Mouse (Mus musculus) midbrain, embryonic 10.5 days (tissue): Measurements from ENCODE around the gene Noc2l. TPM values are rescaled to one million over a fixed set of nuclear protein-coding genes. Genes with fewer than 3 reads are reported as not detected.

Experiments
- DNase-seq: peaks from one replicate; pipeline ENCODE4 v3.0.0-alpha.2; 2017; ENCODE audit warnings: low spot score
- H3K27ac ChIP-seq: fragments of 300-500 bp; sonication (generic); replicated peaks from 2 replicates; pipeline ENCODE4 v1.5.1; 2016; ENCODE audit warnings: mild to moderate bottlenecking
- H3K27me3 ChIP-seq: fragments of 300-500 bp; sonication (generic); 2 replicates; pipeline ENCODE4 v1.6.1; 2016; ENCODE audit warnings: low read depth, mild to moderate bottlenecking; ENCODE audit not compliant: poor library complexity, severe bottlenecking
- H3K36me3 ChIP-seq: fragments of 300-500 bp; sonication (generic); 2 replicates; pipeline ENCODE4 v1.6.1; 2016; ENCODE audit warnings: mild to moderate bottlenecking, moderate library complexity
- H3K4me1 ChIP-seq: fragments of 300-500 bp; sonication (generic); 2 replicates; pipeline ENCODE4 v1.6.1; 2016
- H3K4me3 ChIP-seq: fragments of 300-500 bp; sonication (generic); 2 replicates; pipeline ENCODE4 v1.5.1; 2016; ENCODE audit warnings: mild to moderate bottlenecking, moderate library complexity
- H3K9me3 ChIP-seq: fragments of 300-500 bp; sonication (generic); replicated peaks from 2 replicates; pipeline ENCODE4 v1.6.1; 2016; ENCODE audit warnings: mild to moderate bottlenecking
- WGBS: fragments of 180-500 bp; shearing (Covaris S2); methylation state at CpG from one replicate; pipeline ENCODE4 v1.1.7; 2016; 5-methylcytosine and 5-hydroxymethylcytosine counted together
- polyA plus RNA-seq: library from polyadenylated mRNA; unstranded; fragments of >200 nt; fragmentation: Nextera tagmentation; extraction: Ambion mirVana; gene quantifications from 2 replicates; pipeline ENCODE4 v1.2.1, GENCODE M21; 2016

Gene Noc2l
- polyA plus RNA-seq, 1 experiment from 2014 or later = 109 TPM

DNA sequence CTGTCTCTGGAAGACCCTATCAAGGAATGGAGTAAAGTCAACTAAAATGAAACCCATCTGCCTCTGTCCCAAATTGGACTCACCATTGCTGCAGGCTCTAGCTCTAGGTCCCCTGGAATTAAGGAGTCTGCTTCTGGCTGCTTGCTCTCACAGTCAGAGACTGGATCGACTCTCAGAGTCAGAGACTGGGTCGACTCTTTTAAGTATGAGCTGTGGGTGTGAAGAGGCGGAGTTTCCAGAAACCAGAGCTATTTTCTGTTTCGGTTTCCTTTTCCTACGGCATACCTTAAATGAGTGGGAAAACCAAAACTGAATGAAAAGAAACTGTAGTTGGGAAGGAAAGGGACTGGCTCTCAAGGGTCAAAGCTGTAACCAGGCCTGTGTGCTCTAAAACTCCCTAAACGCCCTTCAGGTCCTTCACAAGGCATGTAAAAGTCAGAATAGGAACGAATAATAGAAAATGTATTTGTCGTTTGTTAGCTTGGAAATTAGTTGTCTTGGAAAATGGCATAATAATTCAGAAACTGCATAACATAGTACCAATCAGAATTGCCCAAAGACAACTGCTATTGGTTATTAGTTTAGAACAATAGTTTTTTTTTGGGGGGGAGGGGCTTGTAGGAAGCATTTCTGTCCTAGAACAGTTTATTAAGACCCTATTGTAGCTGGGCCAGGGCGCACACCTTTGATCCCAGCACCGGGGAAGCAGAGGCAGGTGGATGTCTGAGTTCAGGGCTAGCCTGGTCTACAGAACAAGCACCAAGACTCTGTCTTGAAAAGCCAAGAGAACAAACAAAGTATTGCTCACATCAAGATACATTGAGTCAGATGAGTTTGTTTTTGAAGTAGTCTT is 35.0 kb upstream of the Noc2l start, which contains the start of gene Isg15:
Gene Isg15, minus strand, starts transcription at position 196 of the 853 bp plus-strand sequence.
- no peak within 1 kb of the TSS for H3K4me3 ChIP-seq
- no peak for DNase-seq
- peaks cover 41% of the 10 kb centered on the region for H3K27me3 ChIP-seq
- peaks cover 63% of the 10 kb centered on the region for H3K4me1 ChIP-seq
- no peaks in the 10 kb centered on the region for H3K9me3 ChIP-seq
- 66% methylated on average over 10 of the region's 10 CpGs for WGBS
- H3K36me3 ChIP-seq = peaks cover 2% of the 10 kb centered on the region; the same call in 1 of the 2 replicates
- no peak within 1 kb of the TSS for H3K27ac ChIP-seq

DNA sequence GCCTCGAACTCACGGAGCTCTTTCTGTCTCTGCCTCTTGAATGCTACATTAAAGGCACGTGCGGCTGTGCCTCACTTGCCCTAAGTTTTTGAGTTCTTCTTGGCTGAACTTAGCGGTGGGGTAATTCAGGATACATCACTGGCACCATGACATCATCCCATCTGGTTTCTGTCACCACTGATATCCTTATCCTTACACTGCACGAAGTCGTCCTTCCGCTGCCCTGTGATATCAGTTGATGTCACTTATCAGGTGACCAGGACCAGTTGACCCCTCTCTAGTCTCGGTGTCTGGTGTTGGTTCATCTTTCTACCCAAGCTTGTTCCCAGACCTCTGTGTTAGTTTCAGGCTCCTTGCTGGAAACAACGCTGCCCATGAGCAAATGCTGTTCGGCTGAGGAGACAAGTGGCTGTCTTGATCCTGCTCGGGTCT is 33.3 kb upstream of the Noc2l start:
- Histone ChIP-seq H3K4me3 (peak overlapping the region; percentile 67), H3K9me3 (no peaks in the 10 kb centered on the region), H3K4me1 (peaks cover 49% of the 10 kb centered on the region), H3K27me3 (peaks cover 40% of the 10 kb centered on the region), H3K36me3 (peaks cover 16% of the 10 kb centered on the region), H3K27ac (peak overlapping the region; percentile 89)
- 54% methylated on average over 12 of the region's 12 CpGs for WGBS
- DNase-seq = no peak

DNA sequence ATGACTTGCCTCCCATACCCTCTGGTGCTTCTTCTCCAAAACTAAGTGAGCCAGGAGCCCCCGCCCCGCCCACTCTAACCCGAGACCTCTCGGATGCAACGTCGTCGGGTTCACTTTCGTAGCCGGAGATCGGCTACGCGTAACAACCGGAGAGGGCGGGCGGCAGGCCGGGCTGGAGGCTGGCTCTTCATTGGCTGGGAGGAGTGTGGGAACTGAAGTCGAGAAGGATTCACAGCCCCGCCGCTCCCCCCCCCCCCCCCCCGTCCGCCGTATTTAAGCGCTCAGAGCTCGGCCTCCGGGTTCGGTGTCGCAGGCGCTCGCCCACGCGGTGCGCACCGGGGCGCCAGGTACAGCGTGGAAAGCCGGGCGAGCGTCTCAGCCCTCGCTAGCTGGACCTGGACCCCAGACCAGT is 32.8 kb upstream of the Noc2l start, which contains the start of gene AW011738:
Gene AW011738, plus strand, starts transcription at position 304 of the 412 bp plus-strand sequence.
- Histone ChIP-seq H3K4me3 (peak within 1 kb of the TSS; percentile 67), H3K36me3 (peaks cover 20% of the 10 kb centered on the region), H3K9me3 (no peaks in the 10 kb centered on the region), H3K4me1 (peaks cover 46% of the 10 kb centered on the region), H3K27me3 (peaks cover 40% of the 10 kb centered on the region), H3K27ac (peak within 1 kb of the TSS; percentile 89)
- DNase-seq = peak; percentile 87
- under 1% methylated on average over 36 of the region's 39 CpGs for WGBS

DNA sequence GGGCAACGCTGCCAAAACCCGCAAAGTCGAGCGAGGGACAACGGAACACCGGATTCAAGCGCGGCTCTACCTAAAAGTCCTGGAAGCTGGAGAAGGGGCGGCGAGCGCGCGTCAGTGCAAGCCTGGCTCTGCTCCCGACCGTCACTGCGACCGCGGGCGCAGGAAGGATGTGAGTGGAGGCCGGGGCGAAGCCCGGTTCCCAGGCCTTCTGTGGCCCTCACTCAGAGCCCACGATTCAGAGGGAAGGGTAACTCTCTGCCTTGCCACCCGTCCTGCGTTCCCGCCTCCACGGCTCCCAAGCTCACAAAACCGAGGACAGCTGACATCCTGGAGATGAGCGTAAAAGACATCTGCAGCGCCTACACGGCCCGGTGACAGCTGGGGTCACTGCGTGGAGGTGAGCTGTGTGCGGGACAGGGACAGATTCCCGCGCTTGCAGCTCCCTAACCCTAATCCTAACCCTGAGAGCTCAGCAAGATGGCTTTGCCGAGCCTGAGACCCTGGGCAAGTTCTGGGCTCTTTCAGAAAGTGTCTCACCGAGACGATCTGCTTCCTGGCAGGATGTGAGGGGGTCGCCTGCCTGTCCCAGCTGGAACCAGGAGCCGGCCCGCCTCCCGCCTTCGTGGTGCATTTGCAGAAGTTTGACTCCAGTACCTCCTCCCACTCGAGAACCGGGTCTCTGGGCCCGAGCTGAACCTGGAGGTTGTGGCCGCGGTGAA is 32.2 kb upstream of the Noc2l start:
- Histone ChIP-seq H3K4me1 (peaks cover 40% of the 10 kb centered on the region), H3K9me3 (no peaks in the 10 kb centered on the region), H3K27me3 (peaks cover 40% of the 10 kb centered on the region), H3K27ac (peak overlapping the region; percentile 89), H3K4me3 (peak overlapping the region; percentile 67), H3K36me3 (peaks cover 26% of the 10 kb centered on the region)
- DNase-seq = peak; percentile 48
- WGBS = under 1% methylated on average over 49 of the region's 49 CpGs

DNA sequence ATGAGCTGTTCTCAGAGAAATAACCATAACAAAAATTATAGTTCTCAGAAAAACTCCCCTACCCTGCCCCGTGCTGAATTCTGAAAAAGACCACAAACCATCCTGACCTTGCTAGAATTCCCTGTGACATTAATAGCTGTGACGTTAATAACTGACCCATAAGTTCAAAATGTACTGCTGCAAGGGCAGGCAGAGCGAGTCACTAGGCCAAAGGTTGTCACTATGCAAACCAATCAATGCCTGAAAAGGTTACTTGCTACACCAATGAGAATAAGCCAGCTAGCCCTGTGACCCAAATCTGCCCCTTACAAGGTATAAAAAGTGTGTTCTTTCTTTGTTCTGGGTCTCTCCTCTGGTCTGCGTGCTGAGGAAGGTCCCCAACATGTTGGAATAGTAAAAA is 26.9 kb upstream of the Noc2l start:
- WGBS = 88% methylated on average over 4 of the region's 4 CpGs
- Histone ChIP-seq H3K4me3 (no peak overlapping the region), H3K27me3 (peaks cover 16% of the 10 kb centered on the region), H3K27ac (no peak overlapping the region), H3K9me3 (no peaks in the 10 kb centered on the region), H3K36me3 (peaks cover 29% of the 10 kb centered on the region), H3K4me1 (peaks cover 17% of the 10 kb centered on the region)
- DNase-seq = no peak

DNA sequence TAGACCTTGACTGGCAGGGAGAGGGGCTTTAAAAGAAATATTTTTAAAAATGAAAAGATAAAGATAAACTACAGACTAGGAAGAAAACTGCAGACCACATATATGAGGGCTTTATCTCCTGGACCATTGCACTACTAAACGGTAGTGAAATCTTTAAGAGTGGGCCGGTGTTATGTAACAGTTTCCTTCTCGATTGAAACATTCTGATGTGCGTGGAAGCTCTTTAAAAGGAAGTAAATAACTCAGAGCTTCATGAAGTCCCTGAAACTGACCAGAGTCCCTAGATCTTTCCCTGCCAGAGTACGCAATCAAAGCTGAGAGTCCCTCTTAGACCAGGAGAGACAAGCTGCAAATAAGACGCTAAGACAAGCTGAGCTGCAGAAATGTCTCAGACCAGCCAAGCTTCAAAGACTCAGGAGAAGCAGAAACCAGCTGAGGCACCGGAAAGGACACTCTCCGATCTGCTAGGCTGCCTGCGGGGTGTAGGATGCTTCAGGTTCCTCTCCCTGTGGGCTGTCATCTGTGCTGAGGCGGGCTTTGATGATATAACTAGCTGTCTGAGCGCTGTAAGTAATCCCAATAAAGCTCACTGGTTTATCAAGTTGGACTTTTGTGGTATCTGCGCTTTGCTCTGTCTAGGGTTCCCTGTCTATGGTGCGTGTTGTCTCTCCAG is 25.7 kb upstream of the Noc2l start:
- Histone ChIP-seq H3K27ac (no peak overlapping the region), H3K4me1 (peaks cover 5% of the 10 kb centered on the region), H3K4me3 (no peak overlapping the region), H3K9me3 (no peaks in the 10 kb centered on the region), H3K27me3 (peaks cover 4% of the 10 kb centered on the region), H3K36me3 (peaks cover 29% of the 10 kb centered on the region)
- no peak for DNase-seq
- WGBS = 84% methylated on average over 13 of the region's 13 CpGs

DNA sequence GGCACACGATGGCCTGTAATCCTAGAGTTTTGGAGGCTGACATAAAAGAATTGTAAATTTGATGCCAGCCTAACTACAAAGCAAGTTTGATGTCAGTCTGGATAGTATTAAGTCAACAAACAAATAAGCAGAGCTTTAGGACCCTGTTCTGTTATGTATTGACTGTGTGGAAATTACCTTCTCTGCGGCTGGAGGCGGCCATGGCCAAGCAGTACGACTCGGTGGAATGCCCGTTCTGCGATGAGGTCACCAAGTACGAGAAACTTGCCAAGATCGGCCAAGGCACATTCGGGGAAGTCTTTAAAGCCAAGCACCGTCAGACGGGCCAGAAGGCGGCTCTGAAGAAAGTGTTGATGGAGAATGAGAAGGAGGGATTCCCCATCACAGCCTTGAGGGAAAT is 22.7 kb upstream of the Noc2l start:
- no peaks in the 10 kb centered on the region for H3K9me3 ChIP-seq
- no peak overlapping the region for H3K4me3 ChIP-seq
- DNase-seq = no peak
- WGBS = 96% methylated on average over 13 of the region's 13 CpGs
- H3K27me3 ChIP-seq = no peaks in the 10 kb centered on the region
- H3K4me1 ChIP-seq = peaks cover 5% of the 10 kb centered on the region; the same call in 1 of the 2 replicates
- H3K27ac ChIP-seq = no peak overlapping the region
- peaks cover 8% of the 10 kb centered on the region for H3K36me3 ChIP-seq

DNA sequence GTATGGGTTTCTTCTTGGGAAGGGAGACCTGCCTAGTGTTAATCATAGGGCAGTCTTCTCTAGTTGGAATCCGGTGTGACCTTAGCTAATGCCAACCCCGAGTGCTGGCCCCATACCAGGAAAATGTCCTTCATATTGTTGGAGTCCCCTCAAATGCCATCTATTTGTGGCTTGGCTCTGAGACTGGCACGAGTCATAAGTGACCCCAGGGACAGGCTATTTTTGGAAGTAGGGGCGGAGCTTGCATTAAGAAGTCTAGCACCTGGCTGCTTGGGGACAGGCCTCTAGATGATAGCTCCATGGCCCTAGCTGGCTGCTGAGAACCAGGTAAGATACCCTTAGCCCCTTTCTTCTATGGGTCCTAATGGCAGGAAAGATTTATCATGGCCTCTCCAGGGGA is 20.2 kb upstream of the Noc2l start, which contains the start of gene Perm1:
Gene Perm1, plus strand, starts transcription at position 220 of the 400 bp plus-strand sequence.
- no peak within 1 kb of the TSS for H3K27ac ChIP-seq
- no peaks in the 10 kb centered on the region for H3K27me3 ChIP-seq
- H3K4me1 ChIP-seq = peaks cover 5% of the 10 kb centered on the region; the same call in 1 of the 2 replicates
- H3K4me3 ChIP-seq = no peak within 1 kb of the TSS
- 83% methylated on average over 4 of the region's 4 CpGs for WGBS
- no peak for DNase-seq
- no peaks in the 10 kb centered on the region; the same call in 1 of the 2 replicates for H3K36me3 ChIP-seq
- no peaks in the 10 kb centered on the region for H3K9me3 ChIP-seq

DNA sequence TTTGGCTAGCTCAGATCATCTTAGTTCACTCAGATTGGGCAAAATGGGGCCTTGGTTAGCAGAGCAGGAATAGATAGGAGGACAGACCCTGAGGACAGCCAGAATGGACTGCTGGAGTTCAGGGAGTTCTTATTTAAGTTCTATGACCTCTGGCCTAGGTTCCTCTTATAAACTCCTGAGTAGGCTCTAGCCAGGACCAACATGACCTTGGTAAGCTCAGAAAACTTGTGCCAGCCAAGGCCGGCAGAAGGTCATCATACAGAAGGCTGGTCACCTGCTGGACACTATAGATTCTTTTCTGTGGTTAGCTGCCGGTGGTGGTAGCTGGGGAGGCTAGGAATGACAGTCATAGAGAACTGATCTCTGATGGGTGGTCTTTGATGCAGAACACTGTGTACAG is 19.6 kb upstream of the Noc2l start:
- no peaks in the 10 kb centered on the region; the same call in 1 of the 2 replicates for H3K36me3 ChIP-seq
- H3K27me3 ChIP-seq = no peaks in the 10 kb centered on the region
- WGBS = 90% methylated on average over 2 of the region's 2 CpGs
- no peak overlapping the region for H3K4me3 ChIP-seq
- peaks cover 5% of the 10 kb centered on the region; the same call in 1 of the 2 replicates for H3K4me1 ChIP-seq
- H3K9me3 ChIP-seq = no peaks in the 10 kb centered on the region
- H3K27ac ChIP-seq = no peak overlapping the region
- no peak for DNase-seq

DNA sequence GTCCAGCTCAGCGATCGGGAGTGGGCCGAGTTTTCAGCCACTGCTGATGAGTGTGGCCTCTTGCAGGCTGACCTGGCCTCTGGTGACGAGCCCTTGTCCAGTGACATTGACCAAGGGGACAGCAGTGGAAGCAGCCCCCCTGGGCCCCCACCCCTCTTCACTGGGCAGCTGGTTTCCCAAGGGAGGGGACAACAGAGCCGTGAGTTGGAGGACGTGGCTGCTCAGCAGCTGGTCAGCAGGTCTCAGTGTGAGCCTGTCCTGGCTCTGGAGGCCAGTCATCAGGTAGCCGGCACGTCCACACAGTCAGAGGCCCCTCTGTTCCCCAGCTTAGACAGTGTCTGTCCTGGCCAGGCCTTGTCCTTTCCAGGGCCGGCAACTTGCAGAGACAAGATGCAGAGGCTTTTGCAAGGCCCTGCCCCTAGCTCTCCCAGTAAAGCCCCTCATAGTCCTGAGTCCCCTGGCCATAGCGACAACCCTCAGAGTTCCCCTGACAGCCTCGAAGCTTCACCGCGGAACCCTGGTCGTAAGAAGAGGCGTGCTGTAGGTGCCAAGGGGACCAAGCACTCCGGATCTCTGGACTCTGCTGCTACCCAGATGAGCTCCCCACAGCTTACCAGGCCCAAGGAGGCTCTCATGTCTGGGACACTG is 18.7 kb upstream of the Noc2l start:
- 87% methylated on average over 16 of the region's 16 CpGs for WGBS
- H3K4me1 ChIP-seq = peaks cover 5% of the 10 kb centered on the region; the same call in 1 of the 2 replicates
- H3K9me3 ChIP-seq = no peaks in the 10 kb centered on the region
- peaks cover 2% of the 10 kb centered on the region; the same call in 1 of the 2 replicates for H3K36me3 ChIP-seq
- no peak overlapping the region for H3K4me3 ChIP-seq
- 0 out of 2 replicates have a peak overlapping the region, but pooled peaks have one; percentile 33 for H3K27ac ChIP-seq
- no peak for DNase-seq
- no peaks in the 10 kb centered on the region for H3K27me3 ChIP-seq

DNA sequence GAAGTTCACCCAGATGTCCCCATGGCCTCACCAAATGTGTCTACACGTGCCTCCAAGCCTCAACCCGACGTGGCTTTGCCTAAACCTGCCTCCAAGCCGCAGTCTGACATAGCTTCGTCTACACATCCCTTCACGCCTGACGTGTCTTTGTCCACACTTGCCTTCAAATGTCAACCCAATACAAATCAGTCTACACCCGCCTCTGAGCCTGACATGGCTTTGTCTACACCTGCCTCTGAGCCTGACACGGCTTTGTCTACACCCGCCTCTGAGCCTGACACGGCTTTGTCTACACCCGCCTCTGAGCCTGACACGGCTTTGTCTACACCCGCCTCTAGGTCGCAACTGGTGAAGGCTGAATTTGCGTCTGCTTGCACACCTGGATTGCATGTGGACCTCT is 18.0 kb upstream of the Noc2l start:
- peaks cover 3% of the 10 kb centered on the region; the same call in 1 of the 2 replicates for H3K36me3 ChIP-seq
- H3K4me1 ChIP-seq = peaks cover 5% of the 10 kb centered on the region; the same call in 1 of the 2 replicates
- 87% methylated on average over 16 of the region's 16 CpGs for WGBS
- DNase-seq = no peak
- no peak overlapping the region for H3K4me3 ChIP-seq
- no peak overlapping the region for H3K27ac ChIP-seq
- H3K27me3 ChIP-seq = no peaks in the 10 kb centered on the region
- H3K9me3 ChIP-seq = no peaks in the 10 kb centered on the region

DNA sequence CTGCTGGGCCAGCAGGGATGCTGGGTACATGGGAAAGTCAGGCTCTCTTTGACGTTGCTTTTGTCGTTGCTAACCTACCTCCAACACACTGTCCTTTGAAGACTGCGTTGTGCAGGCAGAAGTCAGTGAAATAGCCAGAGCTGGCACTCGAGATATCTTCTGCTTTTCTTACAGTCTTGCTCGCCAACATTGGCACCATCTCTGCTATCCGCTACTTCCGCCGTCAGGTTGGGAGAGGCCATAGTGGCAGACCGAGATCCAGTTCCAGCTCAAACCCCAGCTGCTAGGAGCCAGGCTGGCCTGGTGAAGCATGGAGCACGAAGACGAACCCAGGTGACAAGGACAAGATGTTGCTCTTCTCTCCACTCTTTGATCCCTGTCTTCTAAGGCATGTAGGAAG is 15.9 kb upstream of the Noc2l start:
- 89% methylated on average over 11 of the region's 11 CpGs for WGBS

More for the DNA sequence above, 15.9 kb upstream of the Noc2l start:
- Histone ChIP-seq H3K27me3 (no peaks in the 10 kb centered on the region), H3K36me3 (peaks cover 7% of the 10 kb centered on the region; the same call in 1 of the 2 replicates), H3K9me3 (no peaks in the 10 kb centered on the region), H3K4me1 (peaks cover 5% of the 10 kb centered on the region; the same call in 1 of the 2 replicates), H3K4me3 (no peak overlapping the region), H3K27ac (no peak overlapping the region)
- DNase-seq = no peak
